Mouse (Mus musculus) limb, embryonic 14.5 days (tissue): ENCODE measurements around the gene Ranbp3. TPM values are rescaled to one million over a fixed set of nuclear protein-coding genes. Genes with fewer than 3 reads are reported as not detected.
A peak's percentile ranks its signal among the peaks of the same experiment; 100 is the strongest.

Experiments used
- ATAC-seq: fragments of 200-750 bp; cut with Nextera tagmentation; 2 replicates; pipeline ENCODE4 v1.8.0; 2017; ENCODE audit warnings: low read depth, moderate number of reproducible peaks, moderate TSS enrichment; ENCODE audit not compliant: low FRiP score
- DNase-seq: peaks from one replicate; pipeline ENCODE4 v3.0.0-alpha.2; 2015; ENCODE audit warnings: low spot score
- H3K27ac ChIP-seq: fragments of 300-500 bp; sonication (generic); replicated peaks from 2 replicates; pipeline ENCODE4 v1.5.1; 2014; ENCODE audit warnings: low read depth, mild to moderate bottlenecking, low read length, moderate library complexity, mixed read lengths
- H3K27me3 ChIP-seq: fragments of 300-500 bp; sonication (generic); 2 replicates; pipeline ENCODE4 v1.6.1; 2014; ENCODE audit warnings: low read length, mixed read lengths; ENCODE audit not compliant: control insufficient read depth, insufficient read depth
- H3K36me3 ChIP-seq: fragments of 300-500 bp; sonication (generic); 2 replicates; pipeline ENCODE4 v1.6.1; 2014; ENCODE audit warnings: mild to moderate bottlenecking, low read length, moderate library complexity, mixed read lengths; ENCODE audit not compliant: control insufficient read depth, insufficient read depth
- H3K4me1 ChIP-seq: fragments of 300-500 bp; sonication (generic); 2 replicates; pipeline ENCODE4 v1.6.1; 2014; ENCODE audit warnings: antibody characterized with exemption, low read length, mixed read lengths; ENCODE audit not compliant: control insufficient read depth, insufficient read depth
- H3K4me2 ChIP-seq: fragments of 300-500 bp; sonication (generic); replicated peaks from 2 replicates; pipeline ENCODE4 v1.6.1; 2014; ENCODE audit warnings: low read depth, mild to moderate bottlenecking, low read length, moderate library complexity; ENCODE audit not compliant: severe bottlenecking
- H3K4me3 ChIP-seq: fragments of 300-500 bp; sonication (generic); replicated peaks from 2 replicates; pipeline ENCODE4 v1.5.1; 2014; ENCODE audit warnings: low read length
- H3K9ac ChIP-seq: fragments of 300-500 bp; sonication (generic); 2 replicates; pipeline ENCODE4 v1.6.1; 2014; ENCODE audit warnings: mild to moderate bottlenecking, low read depth, low read length, moderate library complexity; ENCODE audit not compliant: severe bottlenecking
- H3K9me3 ChIP-seq: fragments of 300-500 bp; sonication (generic); 2 replicates; pipeline ENCODE4 v1.6.1; 2016; ENCODE audit warnings: low read length; ENCODE audit not compliant: control insufficient read depth
- POLR2A ChIP-seq: fragments of 200-500 bp; IDR thresholded peaks from 2 replicates; pipeline ENCODE4 v1.8.0; 2012; ENCODE audit warnings: inconsistent platforms, mild to moderate bottlenecking, moderate library complexity, borderline replicate concordance; ENCODE audit not compliant: insufficient read depth, insufficient read length; ENCODE audit errors: extremely low read depth
- WGBS: fragments of 180-500 bp; shearing (Covaris S2); extraction: QIAGEN DNeasy Blood & Tissue Kit; methylation state at CpG from one replicate; pipeline ENCODE4 v1.1.7; 2014; 5-methylcytosine and 5-hydroxymethylcytosine counted together
- polyA plus RNA-seq, 2 experiments: library from polyadenylated mRNA; depleted of rRNA in 1 of 2; stranded (reverse) in 1 of 2; unstranded in 1 of 2; fragments of >200 nt; fragmentation: Nextera tagmentation in 1 of 2; extraction: Ambion mirVana in 1 of 2; gene quantifications; 2 replicates each; pipeline versions ENCODE4 v1.2.1 to v1.2.3; 2012 to 2014

Gene Ranbp3
- polyA plus RNA-seq, 2 experiments, result 86.3 to 139 TPM

- Histone ChIP-seq H3K4me3 (no peak overlapping the region), H3K4me1 (peaks cover 45% of the 10 kb centered on the region), H3K9ac (no peak overlapping the region), H3K27ac (peak overlapping the region; percentile 67), H3K27me3 (no peaks in the 10 kb centered on the region), H3K9me3 (no peaks in the 10 kb centered on the region), H3K4me2 (no peak overlapping the region; the same call in 1 of the 2 replicates), H3K36me3 (peaks cover 26% of the 10 kb centered on the region)
- DNase-seq, result peak; percentile 57
- ATAC-seq, result peak; percentile 66
- TF ChIP-seq POLR2A, result no peak
- WGBS, result 69% methylated on average over 10 of the region's 11 CpGs
These were observed 50.5 kb downstream of the Ranbp3 start for GRCm38 (mm10) chr17:56723419-56724161.

DNA sequence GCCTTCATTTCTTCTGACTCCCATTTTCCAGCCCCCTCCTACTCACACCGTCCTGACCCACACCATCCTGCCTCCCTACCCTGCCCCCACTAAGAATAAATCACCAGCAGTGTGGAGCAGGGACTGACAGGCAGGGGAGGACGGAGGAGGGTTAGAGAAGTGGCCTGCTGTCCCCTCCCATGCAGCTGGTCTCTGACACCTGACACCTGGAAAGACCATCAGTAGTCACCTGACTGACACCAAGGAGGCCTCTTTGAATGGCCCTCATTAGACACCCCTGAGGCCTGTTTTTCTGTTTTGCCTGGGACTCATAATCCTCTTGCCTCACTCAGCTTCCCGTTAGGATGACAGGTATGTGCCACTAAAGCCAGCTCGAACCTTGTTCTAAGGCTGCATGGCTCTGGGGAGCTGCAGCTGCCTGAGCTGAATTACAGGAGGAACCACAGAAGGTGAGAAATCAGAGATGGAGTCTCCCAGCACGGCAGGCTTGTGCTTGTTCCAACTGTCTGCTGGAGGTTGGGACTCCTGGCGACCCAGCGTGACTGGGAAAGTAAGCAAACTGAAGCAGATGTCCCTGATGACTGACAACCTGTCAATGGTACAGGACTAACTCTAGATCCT lies 54.0 kb downstream of the Ranbp3 start:
- DNase-seq (peak; percentile 43), ATAC-seq (no peak)
- Histone ChIP-seq H3K27me3 (no peaks in the 10 kb centered on the region), H3K4me3 (no peak overlapping the region), H3K4me2 (no peak overlapping the region; the same call in 1 of the 2 replicates), H3K36me3 (peaks cover 14% of the 10 kb centered on the region), H3K9me3 (no peaks in the 10 kb centered on the region), H3K9ac (no peak overlapping the region), H3K27ac (no peak overlapping the region), H3K4me1 (peaks cover 39% of the 10 kb centered on the region)
- no peak for TF ChIP-seq POLR2A
- WGBS, result 5% methylated on average over 7 of the region's 7 CpGs

GRCm38 (mm10) chr17:56727659-56728058 lies 54.6 kb downstream of the Ranbp3 start:
- Histone ChIP-seq H3K4me3 (no peak overlapping the region), H3K9ac (no peak overlapping the region), H3K4me2 (no peak overlapping the region; the same call in 1 of the 2 replicates), H3K36me3 (peaks cover 9% of the 10 kb centered on the region; the same call in 1 of the 2 replicates), H3K9me3 (no peaks in the 10 kb centered on the region), H3K4me1 (peaks cover 34% of the 10 kb centered on the region), H3K27ac (no peak overlapping the region), H3K27me3 (no peaks in the 10 kb centered on the region)
- DNase-seq (no peak), ATAC-seq (no peak)
- WGBS, result 4% methylated on average over 12 of the region's 12 CpGs
- no peak for TF ChIP-seq POLR2A

- H3K4me2 ChIP-seq, result no peak overlapping the region
- H3K27me3 ChIP-seq, result no peaks in the 10 kb centered on the region
- no peak overlapping the region for H3K9ac ChIP-seq
- no peak overlapping the region for H3K27ac ChIP-seq
- H3K4me1 ChIP-seq, result peaks cover 29% of the 10 kb centered on the region
- H3K36me3 ChIP-seq, result peaks cover 4% of the 10 kb centered on the region; the same call in 1 of the 2 replicates
- DNase-seq, result no peak
- H3K4me3 ChIP-seq, result no peak overlapping the region
- no peak for ATAC-seq
- no peaks in the 10 kb centered on the region for H3K9me3 ChIP-seq
- 17% methylated on average over 12 of the region's 12 CpGs for WGBS
- TF ChIP-seq POLR2A, result no peak
These were observed 55.0 kb downstream of the Ranbp3 start for GRCm38 (mm10) chr17:56728117-56728516.

DNA sequence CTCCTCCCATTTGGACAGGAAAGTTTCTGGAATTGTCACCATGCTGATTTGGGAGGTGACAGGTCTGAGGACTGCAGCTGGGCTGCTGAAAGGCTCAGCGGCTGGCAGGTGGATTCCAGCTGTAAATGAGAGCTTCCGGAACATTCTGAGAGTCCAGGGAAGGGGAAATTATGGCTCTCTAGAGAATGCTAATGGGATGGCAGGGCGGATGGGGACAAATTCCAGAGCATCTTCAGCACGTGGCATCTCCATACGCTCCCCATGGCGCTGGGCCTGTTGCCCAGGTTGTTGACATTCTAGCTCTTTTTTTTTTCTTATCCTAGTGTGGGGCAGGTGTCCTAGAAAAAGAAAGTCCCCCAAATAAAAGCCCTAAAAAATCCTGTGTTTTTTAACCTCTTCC lies 56.1 kb downstream of the Ranbp3 start:
- peaks cover 19% of the 10 kb centered on the region; the same call in 1 of the 2 replicates for H3K4me1 ChIP-seq
- no peak overlapping the region for H3K27ac ChIP-seq
- ATAC-seq, result no peak
- WGBS, result 49% methylated on average over 6 of the region's 6 CpGs
- no peaks in the 10 kb centered on the region for H3K27me3 ChIP-seq
- H3K36me3 ChIP-seq, result no peaks in the 10 kb centered on the region
- TF ChIP-seq POLR2A, result no peak
- H3K9ac ChIP-seq, result no peak overlapping the region
- no peak overlapping the region for H3K4me3 ChIP-seq
- no peak overlapping the region for H3K4me2 ChIP-seq
- no peaks in the 10 kb centered on the region for H3K9me3 ChIP-seq
- DNase-seq, result no peak
